Mouse (Mus musculus) cerebellum, adult 11 months (tissue): ENCODE measurements at regions not wholly inside any gene's neighbourhood (a gene's known extent, or its start where the extent isn't known, plus 50 kb on each side); places are given as distances from the start of the nearest gene placed in this dataset.

Experiments used
- DNase-seq: peaks from one replicate; pipeline ENCODE4 v3.0.0; 2022

GRCm38 (mm10) chr15:8903651-8904050 is 64.1 kb upstream of the Ranbp3l start:
- no peak for DNase-seq

DNA sequence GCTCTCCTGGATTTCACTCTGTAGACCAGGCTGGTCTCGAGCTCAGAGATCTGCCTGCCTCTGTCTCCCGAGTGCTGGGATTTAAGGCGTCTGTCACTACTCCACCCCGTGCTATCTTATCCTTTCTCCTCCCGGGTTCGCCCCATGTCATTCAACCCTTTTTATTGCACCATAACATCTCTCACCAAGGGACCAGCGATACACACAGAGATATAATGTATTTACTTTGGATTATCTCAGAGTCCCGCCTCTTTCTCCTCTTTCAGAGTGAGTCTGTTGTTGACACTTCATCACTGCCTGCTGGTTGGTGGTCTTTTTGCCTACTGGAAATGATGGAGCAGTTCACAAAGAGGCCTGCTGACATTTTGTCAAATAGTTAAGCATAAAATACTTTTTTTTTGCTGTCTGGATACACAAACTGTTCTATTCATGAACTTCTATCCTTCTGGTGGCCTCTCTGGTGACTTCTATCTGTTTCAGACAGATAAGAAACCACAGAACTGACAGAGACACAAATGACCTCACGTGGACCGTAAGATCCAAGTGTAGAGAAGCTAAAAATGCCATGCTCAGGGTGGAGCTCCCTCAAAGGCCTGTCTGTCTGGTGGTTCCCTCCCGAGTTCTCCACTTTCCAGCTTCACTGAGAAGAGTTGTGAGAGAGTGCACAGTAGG is 70.1 kb upstream of the Ranbp3l start:
- no peak for DNase-seq

DNA sequence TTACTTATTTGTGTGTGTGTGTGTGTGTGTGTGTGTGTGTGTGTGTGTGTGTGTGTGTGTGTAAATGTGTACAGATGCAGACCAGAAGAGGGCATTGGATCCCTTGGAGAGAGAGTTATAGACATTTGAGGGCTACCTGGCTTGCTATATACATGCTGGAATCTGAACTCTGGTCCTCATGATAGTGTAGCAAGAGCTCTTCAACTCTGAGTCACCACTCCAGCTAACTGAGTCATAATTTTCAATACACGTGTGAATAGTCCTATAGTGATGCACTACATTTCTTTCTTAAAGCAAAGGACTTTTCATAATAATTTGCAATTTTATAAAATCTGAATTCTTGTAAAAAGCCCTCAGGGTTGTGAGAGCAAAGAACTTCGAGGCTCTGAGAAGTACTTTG is 70.9 kb upstream of the Ranbp3l start:
- no peak for DNase-seq

DNA sequence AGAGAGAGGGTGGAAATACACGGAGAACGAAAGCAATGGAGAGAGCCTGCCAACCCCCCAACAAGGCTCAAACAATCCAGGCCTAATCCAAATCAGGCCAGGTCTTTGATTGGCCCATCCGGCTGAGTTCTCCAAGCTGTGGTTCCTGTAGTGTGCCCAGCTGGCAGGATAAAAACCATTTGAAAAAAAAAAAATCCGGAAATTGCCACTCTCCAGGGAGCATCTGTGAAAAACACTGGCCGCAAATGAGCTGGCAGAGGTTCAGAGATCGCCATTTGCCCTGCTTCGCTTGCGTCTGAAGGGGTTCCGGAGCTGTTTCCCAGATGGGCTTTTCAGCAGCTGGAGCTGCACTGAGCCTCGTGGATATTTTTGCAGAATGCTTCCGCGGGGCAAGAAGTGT is 71.4 kb upstream of the Ranbp3l start:
- DNase-seq, result peak; percentile 62

GRCm38 (mm10) chr15:8885585-8885984 is 82.2 kb upstream of the Ranbp3l start:
- no peak for DNase-seq

DNA sequence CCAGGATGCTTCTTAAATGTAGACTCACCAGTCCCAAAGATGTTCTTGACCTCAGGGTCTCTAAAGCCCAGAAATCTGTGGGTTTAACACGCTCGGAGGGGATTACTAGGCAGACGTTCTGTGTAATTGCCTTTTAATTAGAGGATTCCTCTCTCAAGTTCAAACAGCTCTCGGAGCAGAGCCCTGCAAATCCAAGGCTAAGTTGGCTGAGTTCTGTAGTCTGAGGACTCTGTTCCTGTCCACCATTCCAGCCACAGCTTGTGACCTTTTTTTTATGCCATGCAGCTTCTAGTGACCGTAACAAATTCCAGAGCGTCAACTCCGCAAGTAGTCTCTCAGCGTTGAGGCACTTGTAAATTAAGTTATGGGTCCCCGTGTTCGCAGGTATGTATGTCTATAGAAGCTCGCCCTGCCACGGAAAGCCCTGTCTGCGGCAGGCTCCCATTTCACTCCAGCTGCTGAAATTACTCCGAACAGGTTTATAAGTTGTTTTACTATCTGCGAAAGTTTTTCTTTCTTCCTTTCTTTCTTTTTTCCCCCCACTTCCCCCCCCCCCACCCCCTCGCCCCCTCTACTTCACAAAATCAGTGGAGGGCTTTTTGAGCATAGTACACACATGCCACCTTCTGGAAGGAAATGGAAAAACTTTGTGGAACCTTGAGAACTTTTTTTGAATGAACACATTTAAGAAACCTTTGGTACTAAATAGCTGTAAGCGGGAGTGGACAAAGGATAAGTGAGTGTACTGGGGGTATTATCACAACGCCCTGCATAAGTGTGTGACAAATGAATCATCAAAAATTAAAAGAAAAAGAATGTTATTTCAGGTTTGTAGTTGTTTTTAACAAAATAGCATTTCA is 82.9 kb upstream of the Ranbp3l start:
- DNase-seq, result no peak

DNA sequence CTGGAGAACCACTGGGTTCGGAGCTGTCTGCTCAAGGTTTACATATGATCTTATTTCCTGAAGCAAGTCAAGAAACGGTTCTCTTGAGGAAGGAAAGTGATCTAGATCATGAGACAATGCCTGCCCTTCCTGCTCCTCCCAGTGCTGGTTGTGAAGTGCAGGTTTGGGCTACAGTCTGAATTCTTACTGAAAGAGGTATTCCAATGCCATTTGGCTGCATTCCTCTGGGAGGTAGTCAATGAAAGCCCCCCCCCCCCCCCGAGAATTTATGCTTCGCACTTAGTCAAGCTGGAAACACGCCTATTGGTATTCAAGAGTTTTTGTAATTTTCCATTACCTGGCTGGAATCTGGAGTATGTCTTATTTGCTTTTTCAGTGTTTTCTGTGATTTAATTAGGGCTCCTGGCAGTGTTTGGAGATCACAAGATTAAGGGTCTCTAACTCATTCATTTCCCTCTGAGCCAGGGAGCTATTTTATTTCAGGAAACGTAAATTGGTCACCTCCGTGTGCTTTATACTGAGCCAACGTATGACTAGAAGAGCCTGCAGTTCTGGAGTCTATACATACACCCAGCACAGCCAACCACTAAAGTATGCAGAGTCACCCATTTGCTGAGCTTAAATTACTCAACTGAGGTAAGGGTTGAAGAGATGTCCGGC is 84.7 kb upstream of the Ranbp3l start:
- DNase-seq, result no peak

DNA sequence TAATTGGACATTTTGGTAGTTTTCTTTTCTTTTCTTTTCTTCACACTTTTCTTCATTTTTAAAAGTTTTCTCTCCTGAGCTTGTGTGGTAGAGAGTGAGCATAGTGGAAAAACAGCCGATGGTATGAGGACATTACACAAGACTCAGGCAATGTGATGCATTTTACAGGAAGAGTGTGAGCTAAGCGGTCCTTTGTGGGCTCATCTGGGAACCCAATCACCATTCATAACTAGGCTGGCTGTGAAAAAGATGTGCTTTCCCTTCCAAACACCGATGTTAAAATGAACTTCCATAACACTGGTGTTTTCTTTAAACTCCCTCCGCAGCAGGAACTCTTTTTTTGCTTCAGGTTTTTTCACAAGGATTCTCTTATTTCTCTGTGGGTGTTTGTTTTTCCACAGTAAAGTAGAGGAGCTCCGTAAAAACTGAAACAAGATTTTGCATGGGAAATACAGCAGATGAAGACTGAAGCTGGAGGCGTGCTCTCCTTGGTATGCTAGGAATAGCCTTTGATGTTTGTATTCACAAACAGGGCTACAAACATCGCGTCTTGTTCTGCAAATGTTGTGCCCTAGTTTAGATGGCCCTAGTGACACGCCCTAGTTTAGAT is 92.8 kb upstream of the Ranbp3l start:
- DNase-seq, result no peak

GRCm38 (mm10) chr15:8868021-8868420 is 99.7 kb upstream of the Ranbp3l start:
- DNase-seq, result no peak

- DNase-seq, result no peak
Observed at GRCm38 (mm10) chr15:8867160-8867891, 100.4 kb upstream of the Ranbp3l start.

DNA sequence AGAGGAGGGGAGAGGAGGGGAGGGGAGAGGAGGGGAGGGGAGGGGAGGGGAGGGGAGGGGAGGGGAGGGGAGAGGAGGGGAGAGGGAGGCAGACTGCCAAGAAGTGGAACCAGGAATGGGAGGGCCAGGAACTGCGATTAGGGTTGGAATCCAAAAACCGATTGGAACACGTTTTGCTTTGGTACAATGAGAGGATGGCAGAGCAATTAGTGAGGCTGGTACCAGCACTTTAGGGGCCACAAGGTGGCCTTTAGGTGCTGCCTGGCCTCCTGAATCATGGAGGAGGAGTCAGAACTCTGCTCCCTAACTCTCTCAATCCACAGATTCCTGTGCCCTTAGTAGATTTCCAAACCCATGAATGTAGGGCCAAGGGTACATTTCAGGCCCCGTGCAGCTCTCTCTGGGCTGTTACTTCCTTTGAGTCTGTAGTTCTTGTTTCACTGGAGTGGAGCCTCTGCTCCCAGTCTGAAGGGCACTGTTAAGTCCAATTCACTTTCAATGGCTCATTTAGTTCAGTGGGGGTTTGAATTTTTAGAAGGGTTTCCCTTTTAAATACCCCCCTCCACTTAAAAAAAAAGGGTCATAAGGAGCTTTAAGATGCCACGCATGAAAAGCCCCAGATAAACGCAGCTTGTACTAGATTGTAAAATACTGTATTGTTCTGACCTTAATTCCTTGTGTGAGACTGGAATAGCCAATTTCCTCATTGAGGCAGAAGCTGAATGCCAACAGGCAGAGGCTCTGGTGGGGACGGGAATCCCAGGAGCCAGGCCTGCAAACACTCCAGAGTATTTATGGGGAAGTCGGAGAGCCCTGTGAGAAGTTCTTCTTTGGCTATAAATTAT is 102.4 kb upstream of the Ranbp3l start:
- DNase-seq, result no peak

- no peak for DNase-seq
Observed at GRCm38 (mm10) chr15:8856419-8857084, 111.2 kb upstream of the Ranbp3l start.

DNA sequence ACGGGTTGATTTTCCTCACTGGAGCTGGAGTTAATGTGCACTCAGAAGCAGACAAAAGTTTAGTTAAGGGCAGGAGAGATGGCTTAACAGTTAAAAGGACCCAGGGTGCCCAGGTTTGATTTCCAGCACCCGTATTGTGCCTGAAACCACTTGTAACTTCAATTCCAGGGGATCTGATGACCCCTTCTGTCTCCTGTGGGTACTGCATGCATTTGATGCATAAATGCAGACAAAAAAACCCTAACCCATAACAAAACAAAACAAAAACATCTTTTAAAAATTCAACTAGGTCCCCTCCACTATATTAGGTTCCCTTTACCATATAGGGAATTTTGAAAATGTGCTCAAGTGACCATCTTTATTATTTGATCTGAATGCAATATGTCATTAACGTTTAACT is 112.2 kb upstream of the Ranbp3l start:
- DNase-seq, result no peak

DNA sequence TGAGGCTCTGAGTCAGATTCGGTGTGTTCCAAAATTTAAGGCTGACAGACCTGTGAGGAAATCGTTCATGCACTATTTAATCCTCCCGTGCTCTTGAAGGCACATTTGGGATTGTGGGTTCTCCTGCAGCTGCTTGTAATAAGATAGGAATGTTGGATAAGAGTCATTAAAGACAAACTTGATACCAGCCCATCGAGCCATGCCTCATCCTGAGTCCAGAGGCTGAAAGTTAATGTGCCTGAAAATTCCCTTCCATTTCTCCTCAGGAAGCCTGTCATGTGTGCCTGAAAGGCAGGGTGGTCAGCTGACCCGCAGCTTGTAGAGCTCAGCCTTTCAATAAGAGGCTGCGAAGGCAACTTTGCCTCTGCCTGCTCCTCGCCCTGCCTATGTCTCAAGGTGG is 113.4 kb upstream of the Ranbp3l start:
- no peak for DNase-seq

DNA sequence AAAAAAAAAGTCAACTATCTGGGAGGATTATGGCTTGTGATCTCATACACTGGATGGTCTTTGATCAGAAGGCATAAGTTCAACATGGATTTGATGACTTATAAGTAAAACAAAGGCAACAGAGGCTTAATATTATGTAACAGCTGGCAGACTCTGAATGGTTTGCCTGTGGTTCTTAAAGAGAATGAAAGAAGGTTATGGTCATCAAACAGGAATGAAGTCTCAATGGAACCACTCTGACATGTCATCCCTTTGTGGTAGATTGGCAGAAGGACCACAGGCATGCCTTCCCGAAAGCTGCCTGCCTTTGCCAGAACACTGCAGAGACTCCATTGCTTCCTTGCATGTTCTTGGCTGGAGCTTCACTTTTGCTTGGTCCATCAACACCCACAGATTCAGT is 116.8 kb upstream of the Ranbp3l start:
- no peak for DNase-seq

DNA sequence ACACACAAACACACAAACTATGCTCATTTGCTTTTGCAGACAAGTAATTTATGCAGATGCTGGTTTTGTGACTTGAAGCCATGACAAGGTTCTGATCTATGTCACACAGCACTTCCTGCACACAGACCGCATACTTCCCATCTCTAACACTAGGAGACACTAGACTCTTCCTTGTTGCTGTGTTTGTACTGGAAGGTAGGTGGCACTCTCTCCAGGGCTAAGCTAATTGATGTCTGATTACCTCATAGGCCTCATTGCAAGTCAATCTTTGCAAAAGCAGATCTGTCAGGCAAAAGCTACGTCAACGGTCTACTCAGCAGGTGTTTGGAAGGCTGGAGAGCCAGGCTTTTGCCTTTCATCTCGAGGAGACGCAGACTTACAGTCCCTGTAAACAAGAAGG is 118.3 kb upstream of the Ranbp3l start:
- DNase-seq, result no peak

DNA sequence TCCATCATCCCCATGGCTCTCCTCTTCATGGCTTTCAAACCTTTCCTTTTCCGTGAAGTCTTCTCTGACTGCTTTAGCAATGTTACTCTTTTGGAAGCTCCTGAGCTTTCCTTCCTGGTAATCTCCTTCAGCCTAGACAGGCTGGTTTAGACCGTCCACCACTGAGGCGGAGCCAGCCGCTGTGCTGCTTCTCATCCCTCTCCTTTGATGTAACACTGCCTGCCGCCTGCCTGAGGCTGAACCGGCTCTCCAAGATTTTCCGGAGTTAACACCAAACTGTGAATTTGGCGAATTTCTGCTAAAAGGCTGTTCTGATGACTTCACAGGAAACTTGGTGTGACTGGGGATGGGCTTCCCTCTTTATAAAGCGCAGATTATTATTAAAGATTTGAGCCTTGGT is 125.6 kb upstream of the Ranbp3l start:
- no peak for DNase-seq

DNA sequence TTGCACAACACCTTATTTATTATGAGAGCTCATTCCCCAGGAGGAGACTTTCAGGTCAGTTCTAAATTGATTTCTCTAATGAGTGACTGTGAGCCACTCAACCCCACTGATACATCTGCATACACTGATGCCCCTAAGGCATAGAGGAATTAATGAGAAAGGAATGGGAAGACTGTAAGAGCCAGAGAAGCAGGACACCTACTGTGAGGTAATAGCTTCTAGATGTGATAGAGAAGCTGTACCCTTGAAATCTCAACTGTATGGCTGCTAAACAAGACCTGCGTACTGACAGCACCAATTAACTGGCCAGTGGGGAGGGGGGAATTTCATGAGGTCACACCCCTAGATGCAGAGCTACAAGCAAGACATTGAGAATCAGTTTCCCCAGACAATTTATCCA is 128.3 kb upstream of the Ranbp3l start:
- no peak for DNase-seq

DNA sequence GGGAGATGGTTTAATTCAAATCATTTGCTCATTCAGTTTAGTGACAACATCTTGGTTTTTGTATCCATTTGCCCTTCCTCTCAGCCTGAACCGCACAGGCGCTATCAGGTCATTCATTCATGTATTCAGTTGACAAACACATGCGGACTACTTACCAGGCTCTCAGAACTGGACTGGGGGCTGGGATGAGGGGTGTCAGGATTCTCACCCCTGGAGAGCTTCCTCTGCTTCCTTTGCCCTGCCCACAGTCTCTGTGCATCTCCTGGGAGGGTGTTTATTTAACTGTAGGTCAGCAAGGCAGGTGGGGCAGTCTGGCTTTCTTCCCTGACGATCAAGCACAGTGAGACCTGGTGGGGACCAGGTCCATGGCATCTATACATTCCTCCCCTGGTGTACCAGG is 123.6 kb upstream of the Slc1a3 start:
- DNase-seq, result no peak

DNA sequence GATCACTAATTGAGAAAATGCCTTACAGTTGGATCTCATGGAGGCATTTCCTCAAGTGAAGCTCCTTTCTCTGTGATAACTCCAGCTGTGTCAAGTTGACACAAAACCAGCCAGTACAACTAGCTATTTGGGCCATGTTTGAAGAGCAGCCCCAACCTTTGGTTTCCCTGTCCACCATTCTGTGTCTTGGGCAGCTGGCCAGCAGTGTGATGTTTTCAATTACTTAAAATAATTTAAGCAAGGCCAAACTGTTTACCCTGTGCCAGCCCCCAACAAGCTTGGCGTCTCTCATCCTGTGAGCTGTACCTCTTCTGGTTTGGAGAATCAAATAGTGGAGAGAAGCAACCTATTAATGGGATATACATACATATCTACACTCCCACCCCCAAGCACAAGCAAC is 122.4 kb upstream of the Slc1a3 start:
- peak; percentile 20 for DNase-seq
